Mouse (Mus musculus) spleen, adult 2 months (tissue): ENCODE measurements around the gene Olfr1496.

ENCODE experiments used
- CTCF ChIP-seq: fragments of 200-500 bp; IDR thresholded peaks from 2 replicates; pipeline ENCODE4 v1.5.1; 2011; ENCODE audit warnings: mild to moderate bottlenecking, inconsistent platforms; ENCODE audit not compliant: insufficient read depth, insufficient read length, insufficient replicate concordance; ENCODE audit errors: extremely low read depth
- POLR2A ChIP-seq: fragments of 200-500 bp; IDR thresholded peaks from 2 replicates; pipeline ENCODE4 v1.6.1; 2011; ENCODE audit warnings: low read depth, low read length, inconsistent platforms

DNA sequence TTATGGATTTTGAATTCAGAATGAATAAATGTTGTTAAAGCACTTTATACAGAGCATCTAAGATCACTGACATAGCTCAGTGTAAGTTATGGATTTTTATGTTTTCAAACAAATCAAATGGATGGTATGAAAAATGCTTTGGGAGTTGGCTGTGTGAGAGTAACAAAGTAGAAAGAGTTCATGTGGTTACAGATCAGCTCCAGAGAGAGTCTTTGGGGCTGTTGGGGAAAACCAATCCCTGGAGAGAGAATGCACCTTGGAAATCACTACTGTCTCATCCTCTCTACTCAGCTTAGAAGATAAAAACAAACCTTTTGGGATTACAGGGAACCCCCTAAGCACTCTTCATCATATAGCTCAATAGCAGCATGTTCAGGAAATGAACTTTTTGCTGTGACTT is 41.7 kb downstream of the Olfr1496 start, which contains the start of gene Olfr1499:
- no peak for TF ChIP-seq CTCF
- TF ChIP-seq POLR2A = no peak
